Mouse (Mus musculus): ENCODE data around the gene Actr6. TPM values are rescaled to one million over a fixed set of nuclear protein-coding genes. Genes with fewer than 3 reads are reported as not detected.

The Actr6 gene
- 10 to 100 TPM; 46.8 to 50.2 TPM for polyA plus RNA-seq (2017; shearing (Covaris generic))

DNA sequence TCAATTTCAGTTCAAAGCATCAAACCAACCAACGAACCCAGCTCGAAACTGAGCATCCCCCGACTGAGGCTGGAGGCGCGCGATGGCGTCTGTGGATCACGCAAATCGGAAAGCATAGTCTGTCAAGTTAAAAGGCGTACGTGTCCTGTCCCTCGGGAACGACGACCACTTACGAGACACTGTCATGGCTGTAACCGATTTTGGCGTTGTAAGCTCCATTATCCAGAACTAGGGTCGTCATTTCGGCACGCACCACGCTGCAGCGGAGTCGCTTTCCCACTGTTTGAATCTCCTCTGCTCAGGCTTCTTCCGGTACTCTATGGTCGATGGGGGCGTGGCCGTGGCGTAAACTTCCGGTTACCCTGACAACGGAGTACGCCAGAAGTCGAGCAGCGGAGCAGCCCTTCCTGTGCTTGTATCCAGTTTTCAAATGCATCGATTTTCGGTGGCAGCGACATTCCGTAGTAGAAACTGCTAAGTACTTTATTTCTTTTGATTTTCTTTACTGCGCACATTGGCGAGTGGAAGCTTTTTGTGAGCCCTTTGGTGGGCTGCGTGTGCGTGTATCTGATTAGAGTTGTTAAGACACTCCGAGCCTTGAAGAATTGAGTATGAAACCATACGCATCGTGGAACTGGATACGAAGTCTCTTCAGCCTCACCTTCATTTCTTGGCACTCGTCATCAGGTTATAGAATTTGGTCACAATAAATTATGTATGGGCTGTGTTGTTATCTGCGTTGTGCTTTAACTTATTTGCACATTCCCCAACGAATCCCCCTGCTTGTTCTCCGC lies at the start of gene Actr6:
TSS of gene Actr6 (minus strand) at position 295 of the 794 bp plus-strand sequence.
- ATAC-seq: peak; percentile 99

DNA sequence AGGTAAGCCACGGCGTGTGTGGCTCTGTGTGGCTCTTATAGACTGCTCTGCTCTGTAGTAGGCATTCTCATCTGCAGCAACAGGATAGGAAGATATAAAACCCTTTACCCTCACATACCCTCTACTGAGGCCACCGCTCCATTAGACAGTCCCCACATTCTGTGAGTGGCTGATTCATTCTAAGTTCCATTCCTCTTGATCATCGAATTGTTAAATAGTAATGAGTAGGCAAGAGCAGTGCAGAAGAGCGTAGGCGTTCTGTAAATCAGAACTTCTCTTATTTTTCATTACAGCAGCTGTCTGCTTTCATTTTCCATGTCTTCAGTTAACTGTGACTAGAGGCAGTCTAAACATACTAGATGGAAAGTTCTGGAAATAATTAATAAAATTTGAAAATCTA lies 43.9 kb upstream of the Actr6 start:
- no peak for ATAC-seq

DNA sequence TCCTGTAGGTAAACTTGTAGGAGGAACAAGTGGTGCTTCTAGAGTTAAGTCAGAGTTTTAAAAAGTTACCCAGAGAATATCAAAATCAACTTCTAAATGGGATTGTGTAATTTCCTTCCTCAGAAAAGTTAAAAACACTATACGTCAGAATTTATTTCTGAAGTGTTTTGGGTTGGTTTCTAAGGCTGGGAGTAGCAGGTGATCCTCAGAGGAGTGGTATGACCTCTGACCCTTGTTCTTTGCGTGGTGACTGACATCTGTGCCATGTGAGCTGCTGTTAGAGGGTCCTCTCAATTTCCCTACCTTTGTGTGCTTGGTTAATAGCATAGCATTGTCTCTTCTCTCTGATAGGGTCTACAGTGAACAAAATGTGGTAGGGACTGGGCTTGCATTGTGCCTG lies 39.8 kb upstream of the Actr6 start:
- no peak for ATAC-seq

DNA sequence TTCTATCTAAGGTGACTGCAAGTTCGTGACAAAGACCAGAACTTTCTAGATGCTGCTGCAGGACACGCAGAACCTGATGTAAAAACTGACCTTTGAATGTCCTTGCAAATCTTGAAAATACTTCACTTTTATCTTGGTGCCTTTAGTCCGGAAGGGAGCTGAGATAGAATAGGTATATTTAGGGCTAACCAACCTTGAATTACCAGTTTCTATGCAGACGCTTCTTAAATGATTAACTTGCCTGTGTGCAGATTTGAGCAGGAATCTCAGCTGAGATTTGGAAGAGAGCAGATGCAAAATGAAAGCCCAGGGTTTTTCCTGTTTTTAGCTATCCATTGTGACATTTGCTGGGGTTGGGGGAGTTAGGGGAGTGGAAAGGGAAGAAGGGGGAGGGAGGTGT lies 37.0 kb upstream of the Actr6 start:
- ATAC-seq: no peak

DNA sequence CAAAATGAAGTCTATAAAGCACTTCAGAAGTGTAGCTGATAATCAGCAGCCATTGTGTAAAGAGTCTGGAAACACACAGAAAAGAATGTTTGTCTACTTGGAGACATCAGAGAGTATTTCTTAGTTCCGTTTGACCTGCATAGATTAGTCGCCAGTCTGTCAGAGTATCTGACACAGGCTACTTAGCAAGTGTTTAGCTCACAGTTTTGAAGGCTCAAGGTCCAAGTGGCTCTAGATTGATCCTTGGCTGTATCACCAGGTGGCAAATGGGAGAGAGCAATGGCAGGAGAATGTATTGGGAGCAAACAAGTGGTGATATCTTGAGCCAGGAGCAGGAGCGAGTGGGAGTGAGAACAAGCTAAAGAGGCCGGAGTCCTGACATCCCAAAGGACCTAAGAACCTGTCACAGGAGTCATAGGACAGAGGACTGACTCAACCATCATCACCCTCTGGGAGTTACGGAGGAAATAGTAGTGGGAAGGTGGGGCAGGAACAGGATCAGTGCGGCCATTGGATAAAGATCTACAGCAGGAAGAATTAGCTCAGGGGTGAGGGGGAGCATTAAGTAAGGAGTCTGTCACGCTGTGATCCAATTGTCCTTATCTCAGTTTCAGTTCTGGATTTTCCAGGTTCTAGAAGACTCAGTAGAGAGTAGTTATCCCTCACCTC lies 36.4 kb upstream of the Actr6 start:
- ATAC-seq: no peak

DNA sequence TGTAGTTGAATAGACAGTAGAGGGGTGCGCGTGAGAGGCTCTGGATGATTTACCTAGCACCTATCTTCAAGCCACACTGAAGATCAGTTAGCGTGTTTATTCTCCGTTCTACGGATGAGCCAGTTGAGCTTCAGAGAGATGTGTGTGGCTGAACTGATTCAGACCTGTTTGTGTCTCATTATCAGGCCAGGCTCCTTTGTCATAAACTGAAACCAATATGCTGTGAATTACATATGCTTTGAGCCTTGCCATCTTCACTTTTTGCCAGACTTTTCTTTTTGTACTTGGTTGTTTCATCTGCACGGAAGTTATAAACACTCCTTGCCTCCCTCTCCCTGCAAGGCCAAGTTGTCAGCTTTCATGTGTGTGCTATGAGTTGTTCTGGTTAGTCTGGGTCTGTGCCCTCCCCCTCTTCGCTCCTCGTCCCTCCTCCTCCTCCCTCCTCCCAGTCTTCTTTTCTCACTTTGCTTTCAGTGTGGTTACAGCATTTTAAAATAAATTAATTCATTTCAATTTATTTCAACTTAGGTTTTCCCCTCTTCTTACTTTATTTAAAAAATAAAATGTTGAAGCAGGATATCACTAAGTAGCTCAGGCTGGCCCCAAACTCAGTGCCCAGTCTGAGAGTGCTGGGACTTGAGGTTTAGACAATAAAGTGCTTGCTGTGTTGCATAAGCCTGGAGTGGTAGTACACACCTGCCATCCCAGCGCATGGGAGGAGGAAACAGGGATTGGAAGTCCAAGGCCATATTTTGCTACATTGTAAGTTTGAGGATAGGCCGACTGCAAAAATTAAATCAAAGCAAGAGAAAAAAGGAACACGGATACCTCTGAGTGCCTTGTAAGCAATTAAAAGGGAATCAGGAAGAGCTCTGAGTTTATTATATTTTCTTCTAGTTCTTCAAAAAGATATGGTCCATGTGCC lies 34.0 kb upstream of the Actr6 start:
- ATAC-seq: peak; percentile 34

- peak; percentile 67 for ATAC-seq
Measured at GRCm38 (mm10) chr10:89764457-89765121, 32.5 kb upstream of the Actr6 start.

DNA sequence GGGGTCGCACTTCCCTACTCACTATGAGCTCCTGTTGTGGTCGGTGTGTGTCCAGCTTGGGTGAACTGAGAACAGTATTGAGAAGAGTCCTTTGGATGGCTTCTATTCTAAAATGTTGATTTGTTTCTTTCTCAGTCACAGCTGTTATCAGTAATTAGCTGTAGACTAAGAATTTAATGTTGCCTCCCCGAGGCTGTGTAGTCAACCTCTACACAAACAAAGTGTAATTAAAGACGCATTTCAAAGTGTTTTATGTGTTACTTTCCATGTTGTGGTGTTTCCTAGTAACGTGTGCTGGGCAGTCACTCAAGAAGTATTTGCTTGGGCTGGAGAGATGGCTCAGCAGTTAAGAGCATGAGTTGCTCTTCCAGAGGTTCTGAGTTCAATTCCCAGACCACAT lies 28.7 kb upstream of the Actr6 start:
- no peak for ATAC-seq

- no peak for ATAC-seq
Measured at GRCm38 (mm10) chr10:89755231-89755630, 23.1 kb upstream of the Actr6 start.

DNA sequence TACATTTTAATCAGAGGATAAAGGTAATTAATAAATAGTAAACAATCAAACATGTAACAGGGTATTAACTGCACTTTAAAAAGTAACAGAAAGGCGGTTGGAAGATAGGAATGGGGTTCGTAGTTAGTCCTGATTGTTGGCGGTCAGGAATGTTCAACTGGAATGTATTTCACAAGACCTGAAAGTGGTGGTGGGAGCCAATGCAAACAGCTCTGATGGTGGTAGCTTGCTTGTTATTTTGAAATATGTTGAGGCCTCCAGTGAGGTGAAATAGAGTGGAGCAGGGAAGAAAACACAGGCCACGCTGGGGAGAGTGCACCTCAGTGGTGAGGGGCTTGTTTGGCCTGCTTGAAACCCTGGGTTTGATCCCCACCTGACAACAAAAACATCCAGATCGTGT lies 19.0 kb upstream of the Actr6 start:
- ATAC-seq: no peak

GRCm38 (mm10) chr10:89748619-89749018 lies 16.5 kb upstream of the Actr6 start:
- no peak for ATAC-seq

GRCm38 (mm10) chr10:89747911-89748310 lies 15.8 kb upstream of the Actr6 start:
- ATAC-seq: no peak

- ATAC-seq: peak; percentile 67
Measured at GRCm38 (mm10) chr10:89747221-89747905, 15.3 kb upstream of the Actr6 start.

DNA sequence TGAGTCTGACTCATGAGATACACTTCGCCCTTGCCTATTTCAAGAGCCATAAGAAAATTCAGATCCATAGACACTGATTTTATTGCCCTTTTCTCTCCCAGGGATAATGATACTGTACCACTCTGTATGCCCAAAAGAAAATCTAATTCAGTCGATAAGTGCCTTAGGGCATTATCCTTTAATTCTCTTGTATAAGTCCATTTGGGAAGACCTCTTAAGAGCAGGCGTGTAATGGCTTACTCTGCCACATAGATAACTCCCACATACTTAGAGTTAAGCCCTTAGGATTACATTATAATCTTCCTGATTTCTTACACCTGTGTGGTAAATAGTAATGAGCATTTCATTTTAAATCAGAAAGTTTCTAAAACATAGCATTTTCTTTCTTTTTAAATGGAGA lies 14.5 kb upstream of the Actr6 start:
- no peak for ATAC-seq

- ATAC-seq: peak; percentile 9
Measured at GRCm38 (mm10) chr10:89745666-89746020, 13.5 kb upstream of the Actr6 start.

DNA sequence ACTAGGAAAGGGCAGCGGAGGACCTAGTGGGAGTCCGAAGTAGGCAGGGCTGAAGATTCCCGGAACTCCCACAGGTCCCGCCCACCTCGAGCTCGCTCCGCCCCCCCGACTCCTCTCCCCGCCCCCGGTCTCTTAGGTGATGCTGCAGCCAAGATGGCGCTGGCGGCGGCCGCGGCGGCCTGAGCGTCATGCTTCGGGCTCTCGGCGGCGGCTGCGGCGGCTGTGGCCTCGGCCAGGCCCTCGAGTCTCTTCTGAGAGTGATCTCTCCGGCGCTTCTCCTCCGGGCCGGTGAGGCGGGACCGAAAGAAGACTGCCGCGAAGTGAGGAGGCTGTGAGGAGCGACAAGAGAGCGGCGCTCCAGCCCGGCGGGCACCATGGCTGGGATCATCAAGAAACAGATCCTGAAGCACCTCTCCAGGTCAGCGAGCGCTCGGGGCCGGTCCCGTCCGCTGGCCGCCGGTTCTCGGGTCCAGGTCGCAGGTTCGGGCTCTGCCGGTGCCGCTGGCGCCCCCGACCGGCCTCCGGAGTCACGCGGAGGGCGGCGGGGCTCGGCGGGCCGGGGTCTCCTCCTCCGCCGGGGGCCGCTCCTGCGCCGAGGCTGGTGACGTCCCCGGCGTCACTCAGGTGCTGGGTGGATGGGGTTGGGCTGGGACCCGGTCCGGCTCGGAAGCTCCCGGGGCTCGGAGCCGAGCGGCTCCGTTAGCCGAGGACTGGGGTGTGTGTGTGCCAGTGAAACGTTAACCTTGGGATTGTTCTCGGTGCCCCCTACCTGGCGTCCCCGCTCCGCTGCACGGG lies 13.0 kb upstream of the Actr6 start, which contains the start of gene Uhrf1bp1l:
TSS of gene Uhrf1bp1l (plus strand) at position 121 of the 795 bp plus-strand sequence.
- peak; percentile 66 for ATAC-seq

DNA sequence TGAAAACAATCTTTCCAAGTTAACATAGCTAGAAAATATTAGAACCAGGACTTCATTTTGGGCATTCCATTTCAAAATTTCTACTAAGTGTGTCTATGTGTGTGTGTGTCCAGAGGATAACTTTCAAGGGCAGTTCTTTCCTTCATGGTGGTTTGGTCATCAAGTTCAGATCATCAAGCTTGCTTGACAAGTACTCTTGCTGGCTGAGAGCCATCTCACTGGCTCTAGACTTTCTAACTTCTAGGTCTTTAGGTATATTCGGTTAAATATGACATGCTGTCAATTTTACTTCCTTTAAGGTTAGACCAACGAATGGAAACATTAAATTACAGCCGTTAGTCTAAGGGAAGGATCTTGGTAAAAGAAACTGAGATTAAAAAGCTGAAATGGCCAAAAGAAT lies 12.2 kb upstream of the Actr6 start:
- ATAC-seq: no peak

DNA sequence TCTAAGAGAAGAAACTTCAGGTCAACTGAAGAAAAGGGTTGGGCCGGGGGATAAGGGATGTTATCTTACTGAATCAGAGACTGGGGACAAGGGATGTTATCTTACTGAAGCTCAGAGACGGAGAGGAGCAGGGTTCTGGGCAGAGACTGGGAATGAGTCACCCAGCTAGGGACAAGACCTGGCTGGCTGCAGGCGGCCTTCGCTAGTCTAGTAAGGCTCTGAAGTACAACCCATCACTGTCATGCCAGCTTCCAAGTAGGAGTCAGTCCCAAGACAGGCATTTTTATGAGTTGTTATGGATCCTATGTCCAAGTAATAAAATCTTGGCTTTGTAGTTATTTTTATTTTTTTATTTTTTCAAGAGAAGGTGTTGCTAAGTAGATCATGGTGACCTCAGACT lies 11.2 kb upstream of the Actr6 start:
- no peak for ATAC-seq

DNA sequence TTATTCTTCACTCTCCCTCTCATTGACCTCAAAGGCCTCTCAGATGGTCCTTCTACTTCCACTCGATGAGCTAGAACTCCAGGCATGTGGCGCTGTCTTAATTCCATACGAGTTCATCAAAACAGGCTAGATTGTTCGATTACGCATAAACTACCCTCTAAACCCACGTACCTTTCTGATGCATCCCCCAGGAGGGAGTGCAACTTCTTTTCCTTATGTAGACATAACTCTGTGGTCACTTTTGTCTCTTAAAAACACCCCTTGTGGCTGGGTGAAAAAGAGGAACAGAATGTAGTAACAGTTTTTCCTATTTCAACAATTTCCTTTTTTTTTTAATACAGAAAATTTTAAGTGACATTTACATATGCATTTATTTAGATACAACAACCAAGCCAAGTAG lies 8.9 kb upstream of the Actr6 start:
- no peak for ATAC-seq

DNA sequence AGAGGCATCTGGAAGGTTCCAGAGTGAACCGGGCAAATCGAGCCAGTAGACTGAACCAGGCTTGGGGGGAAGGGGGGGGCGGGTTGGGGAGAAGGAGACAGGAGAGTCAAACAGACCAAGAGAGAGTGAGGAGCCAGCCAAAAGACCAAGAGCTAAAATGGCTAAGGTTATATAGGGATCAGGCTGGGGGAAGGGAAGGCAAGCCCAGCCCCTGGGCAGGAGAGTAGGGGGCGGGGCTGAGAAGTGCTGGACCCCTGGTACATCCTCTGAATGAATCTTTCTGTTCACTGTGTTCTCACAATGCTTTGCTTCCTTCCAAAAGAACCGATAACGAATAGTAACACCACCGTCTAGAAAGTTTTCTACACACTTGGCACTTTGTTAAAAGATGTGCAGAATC lies 7.6 kb upstream of the Actr6 start:
- no peak for ATAC-seq

DNA sequence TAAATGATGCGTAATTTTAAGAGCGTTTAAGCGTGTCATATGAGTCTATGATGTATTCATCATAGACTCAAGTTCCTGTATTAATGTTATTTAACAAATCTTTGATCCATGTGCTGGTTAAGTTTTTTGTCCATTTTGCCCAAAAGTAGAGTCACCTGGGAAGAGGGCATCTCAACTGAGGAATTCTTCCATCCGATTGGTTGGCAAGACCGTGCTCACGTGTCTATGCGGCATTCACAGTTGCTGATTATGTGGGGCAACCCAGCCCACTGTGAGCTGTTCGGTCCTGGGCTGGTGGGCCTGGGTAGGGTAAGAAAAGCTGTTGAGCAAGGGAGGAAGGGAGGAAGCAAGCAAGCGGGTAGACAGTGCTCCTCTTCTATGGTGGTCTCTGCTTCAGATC lies 6.3 kb upstream of the Actr6 start:
- no peak for ATAC-seq
